Mouse (Mus musculus): ENCODE measurements around the gene Pak2.
"Not testable (repeated sequence)": the region's sequence is repeated elsewhere in the genome, so short reads cannot be mapped to it uniquely, and the experiment has no call there.

The Pak2 gene

GRCm38 (mm10) chr16:32091466-32091865 is 12.3 kb upstream of the Pak2 start:
- ATAC-seq (ENCODE audit: low TSS enrichment): no peak

GRCm38 (mm10) chr16:32087629-32088443 is 8.7 kb upstream of the Pak2 start:
- no peak for ATAC-seq (ENCODE audit: low TSS enrichment)

GRCm38 (mm10) chr16:32078408-32078990 is 643 bp downstream of the Pak2 start:
- peak; percentile 62 for ATAC-seq (ENCODE audit: low TSS enrichment)

- no peak for ATAC-seq (ENCODE audit: low TSS enrichment)
These were observed 1.3 kb downstream of the Pak2 start for GRCm38 (mm10) chr16:32077648-32078407.

- ATAC-seq (ENCODE audit: low TSS enrichment): no peak
These were observed 2.7 kb downstream of the Pak2 start for GRCm38 (mm10) chr16:32076406-32076805.

- ATAC-seq (ENCODE audit: low TSS enrichment): no peak
These were observed 3.4 kb downstream of the Pak2 start for GRCm38 (mm10) chr16:32075762-32076161.

- ATAC-seq (ENCODE audit: low TSS enrichment): not testable (repeated sequence)
These were observed 9.1 kb downstream of the Pak2 start for GRCm38 (mm10) chr16:32070070-32070469.

- no peak for ATAC-seq (ENCODE audit: low TSS enrichment)
These were observed 10.5 kb downstream of the Pak2 start for GRCm38 (mm10) chr16:32068389-32069300.

- ATAC-seq (ENCODE audit: low TSS enrichment): no peak
These were observed 12.2 kb downstream of the Pak2 start for GRCm38 (mm10) chr16:32066899-32067298.

- 0 out of 2 replicates have a peak, but pooled peaks have one; percentile 38 for ATAC-seq (ENCODE audit: low TSS enrichment)
These were observed 15.2 kb downstream of the Pak2 start for GRCm38 (mm10) chr16:32063900-32064299.

- ATAC-seq (ENCODE audit: low TSS enrichment): no peak
These were observed 16.9 kb downstream of the Pak2 start for GRCm38 (mm10) chr16:32062226-32062625.

- no peak for ATAC-seq (ENCODE audit: low TSS enrichment)
These were observed 19.2 kb downstream of the Pak2 start for GRCm38 (mm10) chr16:32059840-32060523.

- ATAC-seq (ENCODE audit: low TSS enrichment): no peak
These were observed 20.3 kb downstream of the Pak2 start for GRCm38 (mm10) chr16:32058817-32059216.

- no peak for ATAC-seq (ENCODE audit: low TSS enrichment)
These were observed 36.8 kb downstream of the Pak2 start for GRCm38 (mm10) chr16:32042367-32042766.

- no peak for ATAC-seq (ENCODE audit: low TSS enrichment)
These were observed 59.5 kb downstream of the Pak2 start for GRCm38 (mm10) chr16:32019678-32020077.

GRCm38 (mm10) chr16:32010330-32010729 is 68.8 kb downstream of the Pak2 start:
- no peak for ATAC-seq (ENCODE audit: low TSS enrichment)

GRCm38 (mm10) chr16:32009913-32010312 is 69.2 kb downstream of the Pak2 start:
- peak; percentile 94 for ATAC-seq (ENCODE audit: low TSS enrichment)

- ATAC-seq (ENCODE audit: low TSS enrichment): no peak
These were observed 70.4 kb downstream of the Pak2 start for GRCm38 (mm10) chr16:32008529-32009293.

- no peak for ATAC-seq (ENCODE audit: low TSS enrichment)
These were observed 74.4 kb downstream of the Pak2 start for GRCm38 (mm10) chr16:32004731-32005130.

All from frontal cortex, adult (tissue).